Mouse (Mus musculus): ENCODE measurements around the gene Camk2g.
"Not testable (repeated sequence)": the region's sequence is repeated elsewhere in the genome, so short reads cannot be mapped to it uniquely, and the experiment has no call there.

Gene Camk2g

DNA sequence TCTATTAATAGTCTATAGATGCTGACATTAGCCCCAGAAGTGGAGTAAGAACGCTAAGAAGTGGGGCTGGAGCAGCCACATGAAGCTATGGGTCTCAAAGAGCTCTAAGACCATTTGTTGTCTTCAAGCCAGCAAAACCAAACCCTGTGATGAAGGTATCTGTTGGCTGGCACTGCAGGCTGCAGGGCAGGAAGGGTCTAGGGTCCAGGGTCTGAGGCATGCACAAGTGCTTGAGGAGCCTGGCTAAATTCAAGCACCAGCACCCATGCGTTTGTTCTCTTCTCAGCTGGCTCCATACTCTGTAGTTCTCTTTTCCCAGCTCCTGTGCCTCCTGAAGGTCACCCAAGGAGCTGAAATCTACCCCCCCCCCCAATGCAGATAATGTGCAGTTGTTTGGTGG lies 58.8 kb downstream of the Camk2g start:
- DNase-seq: no peak

DNA sequence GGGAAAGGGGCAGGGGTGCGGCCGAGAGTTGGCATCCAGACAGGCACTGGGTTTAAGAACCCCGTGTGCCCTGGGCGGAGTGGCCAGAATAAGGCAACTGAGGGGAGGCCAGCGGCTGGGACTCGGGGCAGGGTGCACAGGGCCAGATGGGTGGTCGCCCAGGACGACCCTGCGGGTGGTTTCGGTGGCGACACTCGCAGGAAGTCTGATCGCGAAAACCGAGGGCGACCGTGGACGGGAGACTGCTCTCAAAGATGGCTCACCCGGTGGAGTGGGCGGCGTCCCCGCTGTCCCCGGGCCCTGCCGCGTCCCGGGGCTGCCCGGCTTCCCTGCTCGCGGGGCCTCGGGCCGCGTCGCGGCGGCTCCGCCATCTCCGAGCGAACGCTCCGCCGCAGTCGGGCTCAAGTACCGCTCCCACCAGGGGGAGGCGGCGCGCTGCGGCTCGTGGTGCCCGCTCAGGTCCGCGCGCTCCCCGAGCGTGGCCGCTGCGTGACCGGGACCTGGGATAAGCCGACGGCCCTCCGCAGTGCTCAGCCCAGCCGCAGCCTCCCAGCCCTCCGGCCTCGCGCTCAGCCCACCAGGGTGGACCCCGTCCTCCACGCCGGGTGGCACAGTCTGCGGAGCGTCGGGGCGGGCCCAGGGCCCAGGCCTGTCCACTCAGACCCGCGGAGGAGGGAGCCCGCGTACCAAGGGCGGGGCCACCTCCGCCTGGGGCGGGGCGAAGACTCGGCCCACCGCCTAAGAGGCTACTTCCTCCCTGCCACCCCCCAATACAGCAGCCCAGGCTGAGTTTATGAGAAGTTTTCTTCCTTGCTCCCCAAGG lies 59.7 kb downstream of the Camk2g start, which contains the start of gene Ndst2:
Ndst2 (minus strand) TSS at position 611 of the 823 bp plus-strand sequence.
- peak; percentile 96 for DNase-seq

- no peak for DNase-seq
These were observed 60.6 kb downstream of the Camk2g start for GRCm38 (mm10) chr14:20733041-20733951.

DNA sequence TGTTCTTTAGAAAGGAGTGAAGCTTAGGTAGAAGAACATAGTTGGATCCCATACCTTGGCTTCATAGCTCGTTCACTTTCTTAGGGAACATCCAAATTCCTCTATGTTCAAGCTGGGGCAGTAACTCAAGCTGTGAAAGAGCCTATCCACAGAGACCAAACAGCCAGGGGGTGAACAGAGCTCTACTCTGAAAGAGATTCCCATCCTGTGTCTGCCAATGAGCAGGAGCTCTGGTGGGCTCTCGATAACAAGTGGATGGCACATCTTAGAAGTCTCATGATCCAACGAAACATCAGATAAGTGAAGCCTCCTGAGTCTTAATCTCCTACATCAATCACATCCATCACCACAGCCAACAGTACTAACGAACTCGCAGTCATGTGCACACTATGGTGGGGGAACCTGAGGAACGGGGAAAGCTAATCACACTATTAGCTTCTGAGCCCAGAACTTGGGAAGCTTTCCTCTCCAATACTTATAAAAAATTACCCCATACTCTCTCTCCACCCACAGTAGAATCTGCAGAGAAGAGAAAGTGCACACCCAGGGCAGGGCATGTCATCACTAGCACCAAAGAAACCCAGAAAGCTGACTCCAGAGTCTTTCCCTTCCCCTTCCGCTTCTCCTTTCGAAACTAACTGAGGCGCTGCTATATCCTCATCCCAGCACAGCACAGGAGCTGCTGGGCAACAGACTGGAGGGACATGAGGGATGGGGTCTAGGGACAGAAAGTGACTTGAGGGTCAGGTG lies 62.9 kb downstream of the Camk2g start:
- no peak for DNase-seq

DNA sequence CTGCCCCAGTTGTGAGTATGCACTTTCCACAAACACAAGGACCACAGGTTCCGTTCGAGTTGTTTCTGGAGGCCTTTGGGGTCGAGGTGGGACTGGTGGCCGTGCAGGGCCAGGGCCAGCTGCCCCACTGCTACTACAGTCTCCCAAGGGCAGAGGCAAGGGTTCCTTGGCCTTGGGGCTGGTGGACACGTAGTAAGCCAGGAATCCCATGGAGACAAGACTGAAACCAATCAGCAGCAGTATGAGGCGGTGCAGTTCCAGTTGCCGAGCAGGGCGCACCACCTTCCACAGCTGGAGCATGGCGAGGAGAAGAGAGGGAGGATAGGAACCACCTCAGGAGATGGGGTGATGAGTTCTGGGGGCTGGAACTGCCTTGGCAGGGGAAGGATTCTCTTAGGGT lies 64.0 kb downstream of the Camk2g start:
- DNase-seq: no peak

DNA sequence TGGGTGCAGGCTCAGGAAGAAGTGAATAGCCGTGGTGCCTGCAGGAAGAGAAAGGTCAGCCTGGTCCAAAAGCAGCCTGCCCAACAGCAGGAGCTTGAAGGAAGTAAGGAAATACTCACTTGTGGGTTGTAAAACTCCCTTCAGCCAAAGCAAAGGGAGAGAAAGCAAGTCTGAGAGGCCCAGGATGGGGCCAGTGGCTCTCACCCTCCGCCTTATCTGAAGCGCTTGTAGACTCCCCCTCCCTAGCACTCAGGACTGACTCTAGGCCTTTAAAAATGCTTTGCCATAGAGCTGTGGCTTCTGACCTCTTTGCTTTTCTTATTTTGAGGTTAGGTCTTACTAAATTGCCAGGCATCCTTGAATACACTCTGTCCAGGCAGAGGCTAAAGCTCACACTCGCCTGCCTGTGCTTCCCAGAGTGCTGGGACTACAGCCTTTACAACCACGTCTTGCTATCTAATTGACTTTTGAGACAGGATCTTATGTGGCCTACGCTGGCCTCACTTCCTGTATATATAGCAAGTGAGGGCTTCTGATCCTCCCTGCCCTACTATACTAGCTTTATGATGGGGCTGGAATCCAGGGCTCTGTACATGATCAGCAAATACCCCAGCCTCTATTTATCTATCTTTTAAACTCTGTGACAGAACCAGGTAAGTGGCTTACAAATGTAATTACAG lies 68.1 kb downstream of the Camk2g start:
- no peak for DNase-seq

- peak; percentile 68 for DNase-seq
These were observed 69.8 kb downstream of the Camk2g start for GRCm38 (mm10) chr14:20724043-20724442.

- DNase-seq: no peak
These were observed 70.9 kb downstream of the Camk2g start for GRCm38 (mm10) chr14:20723006-20723405.

DNA sequence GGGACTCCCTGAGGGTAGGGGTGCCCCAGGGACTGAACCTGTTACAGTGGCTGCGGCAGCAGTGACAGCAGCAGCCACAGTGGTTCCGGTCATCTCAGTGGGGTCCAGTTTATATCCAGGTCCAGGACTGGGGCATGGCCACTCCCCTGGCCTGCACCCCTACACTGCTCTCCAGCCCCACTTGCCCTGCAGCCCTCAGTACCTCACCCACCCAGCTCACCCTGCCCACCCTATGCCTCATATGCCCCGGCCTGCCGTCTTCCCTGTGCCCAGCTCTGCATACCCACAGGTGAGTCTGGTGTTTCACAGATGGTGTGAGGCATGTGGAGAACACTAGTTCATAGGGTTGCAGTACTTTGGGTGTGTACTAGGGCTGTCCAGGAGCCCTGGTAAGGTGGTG lies 72.5 kb downstream of the Camk2g start:
- no peak for DNase-seq

DNA sequence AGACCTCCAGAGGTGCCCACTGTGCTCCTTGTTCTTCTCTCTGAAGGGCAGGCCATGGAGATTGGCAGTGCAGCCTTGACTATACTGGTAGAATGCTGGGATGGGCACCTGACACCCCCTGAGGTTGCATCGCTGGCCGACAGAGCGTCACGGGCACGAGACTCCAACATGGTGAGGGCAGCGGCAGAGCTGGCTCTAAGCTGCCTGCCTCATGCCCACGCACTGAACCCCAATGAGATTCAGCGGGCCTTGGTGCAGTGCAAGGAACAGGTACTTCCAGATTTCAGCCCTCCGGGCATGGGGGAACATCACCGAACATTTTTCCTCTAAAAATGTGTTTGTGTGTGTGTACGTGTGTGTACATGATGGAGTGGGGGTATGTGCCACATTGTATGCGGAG lies 74.1 kb downstream of the Camk2g start:
- DNase-seq: no peak

- DNase-seq: no peak
These were observed 75.4 kb downstream of the Camk2g start for GRCm38 (mm10) chr14:20718443-20718842.

DNA sequence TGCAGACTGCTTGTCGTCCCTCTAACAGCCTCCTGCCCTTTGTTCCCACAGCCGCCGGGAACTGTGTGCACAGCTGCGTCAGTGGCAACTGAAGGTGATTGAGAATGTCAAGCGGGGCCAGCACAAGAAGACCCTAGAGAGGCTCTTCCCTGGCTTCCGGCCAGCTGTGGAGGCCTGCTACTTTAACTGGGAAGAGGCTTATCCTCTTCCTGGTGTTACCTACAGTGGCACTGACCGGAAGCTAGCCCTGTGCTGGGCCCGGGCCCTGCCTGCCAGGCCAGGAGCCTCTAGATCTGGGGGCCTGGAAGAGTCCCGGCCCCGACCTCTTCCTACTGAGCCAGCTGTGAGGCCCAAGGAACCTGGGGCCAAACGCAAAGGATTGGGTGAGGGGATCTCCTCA lies 80.1 kb downstream of the Camk2g start:
- no peak for DNase-seq

GRCm38 (mm10) chr14:20708239-20708638 lies 85.6 kb downstream of the Camk2g start:
- DNase-seq: no peak

- DNase-seq: peak; percentile 96
These were observed 86.4 kb downstream of the Camk2g start, which contains the start of gene Zswim8 for GRCm38 (mm10) chr14:20707201-20708190. Gene Zswim8, plus strand, starts transcription at chr14:20707552.

DNA sequence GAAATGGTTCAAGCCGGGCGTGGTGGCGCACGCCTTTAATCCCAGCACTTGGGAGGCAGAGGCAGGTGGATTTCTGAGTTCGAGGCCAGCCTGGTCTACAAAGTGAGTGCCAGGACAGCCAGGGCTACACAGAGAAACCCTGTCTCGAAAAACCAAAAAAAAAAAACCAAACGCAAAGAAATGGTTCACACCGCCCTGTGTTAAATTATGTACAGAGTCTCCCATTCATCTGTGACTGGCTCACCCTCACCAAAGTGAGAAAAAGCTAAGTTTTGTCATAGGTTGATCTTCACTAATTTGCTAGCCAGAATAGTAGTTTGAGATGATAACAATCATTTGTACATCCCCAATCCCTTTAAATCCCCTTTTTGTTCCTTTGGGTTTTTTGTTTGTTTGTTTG lies 90.4 kb downstream of the Camk2g start:
- DNase-seq: not testable (repeated sequence)

- peak; percentile 94 for DNase-seq
These were observed 91.0 kb downstream of the Camk2g start, which contains the start of gene Chchd1 for GRCm38 (mm10) chr14:20702741-20703381. Gene Chchd1, plus strand, starts transcription at chr14:20703006.

DNA sequence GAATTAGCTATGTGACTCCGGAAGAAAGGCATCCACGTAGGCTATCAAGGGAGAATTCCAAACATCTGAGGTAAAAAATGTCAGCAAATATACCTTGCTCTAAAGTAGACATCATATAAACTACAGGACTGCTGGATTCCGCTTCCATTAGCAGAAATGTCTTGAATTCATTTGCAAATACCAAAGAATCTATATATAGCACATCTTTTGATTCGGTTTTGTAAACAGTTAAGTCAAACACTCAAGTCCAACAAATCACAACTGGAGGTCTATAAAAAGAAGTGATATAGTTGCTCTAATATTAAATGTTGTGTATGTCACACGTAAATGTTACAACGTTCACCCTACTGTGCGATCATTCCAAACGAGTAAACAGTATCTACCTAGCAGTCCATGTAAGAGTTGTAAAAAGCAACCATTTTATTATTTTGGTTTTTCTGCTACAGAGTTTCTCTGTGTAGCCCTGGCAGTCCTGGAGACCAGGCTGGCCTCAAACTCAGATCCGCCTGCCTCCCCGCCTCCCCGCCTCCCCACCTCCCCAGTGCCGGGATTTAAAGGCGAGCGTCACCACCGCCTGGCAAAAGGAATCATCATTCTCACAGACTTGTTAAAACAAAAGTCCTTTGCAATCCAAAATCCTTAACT lies 91.7 kb downstream of the Camk2g start:
- DNase-seq: no peak

DNA sequence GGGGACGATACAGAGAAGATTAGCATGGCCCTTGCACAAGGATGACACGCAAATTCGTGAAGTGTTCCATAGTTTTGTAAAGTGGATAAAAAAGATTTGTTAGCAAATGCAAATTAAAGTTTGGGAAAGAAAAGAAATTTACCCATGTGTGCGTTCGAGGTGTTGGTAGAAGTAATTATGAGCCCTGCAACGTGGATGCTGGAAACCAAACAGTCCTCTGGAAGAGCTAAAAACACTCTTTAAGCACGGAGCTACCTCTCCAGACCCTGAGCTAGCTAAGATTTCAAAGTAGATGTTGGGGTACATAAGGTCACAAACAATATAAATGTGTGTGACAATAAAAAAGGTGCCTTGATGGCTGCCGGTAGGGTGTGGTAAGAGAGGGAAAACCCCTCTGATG lies 92.3 kb downstream of the Camk2g start:
- DNase-seq: no peak

DNA sequence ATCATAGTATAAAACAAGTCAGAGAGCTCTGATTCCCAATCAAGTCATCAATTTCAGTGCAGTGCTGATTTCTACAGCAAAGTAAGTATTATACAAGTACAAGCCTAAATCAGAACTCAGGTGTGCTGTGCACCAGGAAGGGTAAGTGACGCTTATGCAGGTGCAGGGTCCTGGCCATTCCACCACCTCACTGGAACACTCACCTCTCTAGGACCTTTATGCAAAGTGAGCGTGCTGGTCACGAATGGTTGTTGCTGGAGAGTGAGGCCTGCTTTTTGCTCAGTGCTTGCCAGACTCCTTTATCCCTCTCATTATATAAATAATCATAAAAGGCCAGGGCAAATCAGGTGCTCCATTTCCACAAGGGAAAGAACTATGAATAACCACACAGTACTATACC lies 93.5 kb downstream of the Camk2g start:
- no peak for DNase-seq

DNA sequence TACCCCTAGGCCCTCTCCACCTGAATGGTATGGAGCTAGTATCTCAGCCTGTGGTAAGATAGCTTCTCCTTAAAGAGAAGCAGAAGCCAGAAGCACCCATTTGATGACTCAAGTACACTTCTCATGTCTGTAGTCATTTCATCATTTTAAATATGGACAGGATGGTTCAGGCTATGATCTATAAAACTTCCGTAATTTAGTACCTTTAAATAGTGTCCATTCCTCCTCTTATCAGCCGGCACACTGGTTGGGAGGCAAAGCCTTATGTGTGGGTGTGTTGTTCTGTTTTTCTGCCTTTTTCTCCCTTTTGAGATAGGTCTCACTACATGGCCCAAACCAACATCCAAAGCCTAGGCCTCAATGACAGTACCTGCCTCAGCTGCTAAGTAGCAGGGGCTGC lies 95.4 kb downstream of the Camk2g start:
- no peak for DNase-seq
